Mouse (Mus musculus) brain, adult 2 months (tissue): ENCODE measurements at regions not wholly inside any gene's neighbourhood (a gene's known extent, or its start where the extent isn't known, plus 50 kb on each side); places are given as distances from the start of the nearest gene placed in this dataset.

ENCODE experiments used
- DNase-seq: peaks from one replicate; pipeline ENCODE4 v3.0.0; 2011; ENCODE audit warnings: low read depth, low spot score

GRCm38 (mm10) chr16:70621750-70622149 lies 308.0 kb downstream of the Gbe1 start:
- peak; percentile 48 for DNase-seq

- peak; percentile 68 for DNase-seq
Measured at GRCm38 (mm10) chr16:70643630-70644264, 330.0 kb downstream of the Gbe1 start.

- DNase-seq, result peak; percentile 21
Measured at GRCm38 (mm10) chr16:70644695-70645279, 331.0 kb downstream of the Gbe1 start.

- peak; percentile 64 for DNase-seq
Measured at GRCm38 (mm10) chr16:70654429-70655081, 340.8 kb downstream of the Gbe1 start.

- DNase-seq, result peak; percentile 42
Measured at GRCm38 (mm10) chr16:70689826-70690225, 376.1 kb downstream of the Gbe1 start.

GRCm38 (mm10) chr16:70724722-70725284 lies 411.1 kb downstream of the Gbe1 start:
- DNase-seq, result peak; percentile 5

- no peak for DNase-seq
Measured at GRCm38 (mm10) chr16:70725291-70725801, 411.6 kb downstream of the Gbe1 start.

GRCm38 (mm10) chr16:70733016-70733415 lies 419.3 kb downstream of the Gbe1 start:
- no peak for DNase-seq

GRCm38 (mm10) chr16:70740046-70740445 lies 426.3 kb downstream of the Gbe1 start:
- peak; percentile 28 for DNase-seq

GRCm38 (mm10) chr16:70754228-70754627 lies 440.5 kb downstream of the Gbe1 start:
- DNase-seq, result no peak

- DNase-seq, result no peak
Measured at GRCm38 (mm10) chr16:70798061-70798460, 484.3 kb downstream of the Gbe1 start.

- DNase-seq, result no peak
Measured at GRCm38 (mm10) chr16:70803549-70803948, 489.8 kb downstream of the Gbe1 start.

- DNase-seq, result no peak
Measured at GRCm38 (mm10) chr16:70825910-70826309, 512.2 kb downstream of the Gbe1 start.

- DNase-seq, result peak; percentile 73
Measured at GRCm38 (mm10) chr16:70835006-70835405, 521.3 kb downstream of the Gbe1 start.

GRCm38 (mm10) chr16:70838139-70838538 lies 524.4 kb downstream of the Gbe1 start:
- DNase-seq, result peak; percentile 60

- DNase-seq, result peak; percentile 62
Measured at GRCm38 (mm10) chr16:70868241-70868640, 554.5 kb downstream of the Gbe1 start.

GRCm38 (mm10) chr16:70869205-70869604 lies 555.5 kb downstream of the Gbe1 start:
- peak; percentile 25 for DNase-seq

- DNase-seq, result peak; percentile 21
Measured at GRCm38 (mm10) chr16:70874080-70874479, 560.3 kb downstream of the Gbe1 start.

GRCm38 (mm10) chr16:70880678-70881077 lies 566.9 kb downstream of the Gbe1 start:
- DNase-seq, result peak; percentile 33

GRCm38 (mm10) chr16:70881098-70881850 lies 567.5 kb downstream of the Gbe1 start:
- DNase-seq, result peak; percentile 48

- peak; percentile 3 for DNase-seq
Measured at GRCm38 (mm10) chr16:70900085-70900484, 586.3 kb downstream of the Gbe1 start.

- DNase-seq, result no peak
Measured at GRCm38 (mm10) chr16:70920047-70920446, 606.3 kb downstream of the Gbe1 start.
